Mouse (Mus musculus): ENCODE results near the gene Cd38. TPM values are rescaled to one million over a fixed set of nuclear protein-coding genes. Genes with fewer than 3 reads are reported as not detected.

Cd38 gene
- polyA plus RNA-seq (2014; fragmentation: Illumina TruSeq; extraction: RNeasy Lipid Tissue Mini Kit (QIAGEN cat#74804); ENCODE audit: low read depth, low replicate concordance): 10.3 TPM

GRCm38 (mm10) chr5:43868253-43868652 is at the start of gene Cd38:
Gene Cd38 (plus strand): TSS chr5:43868553.

GRCm38 (mm10) chr5:43818695-43819094 is 49.7 kb upstream of the Cd38 start, which contains the start of gene Bst1:
Gene Bst1 (plus strand): TSS chr5:43818885.

GRCm38 (mm10) chr5:43821538-43821937 is 46.8 kb upstream of the Cd38 start, which contains the start of gene Fbxl5:
Gene Fbxl5 (minus strand): TSS chr5:43821638.

GRCm38 (mm10) chr5:43912844-43913243 is 44.5 kb downstream of the Cd38 start, which contains the start of gene Gm7879:
Gene Gm7879 (plus strand): TSS chr5:43913144.

Other genes with a start within 250 kb of the Cd38 start
- 9.4 TPM for gene Cc2d2a, start 206.2 kb upstream of the Cd38 start, polyA plus RNA-seq (2014; fragmentation: Illumina TruSeq; extraction: RNeasy Lipid Tissue Mini Kit (QIAGEN cat#74804); ENCODE audit: low read depth, low replicate concordance)
- gene Bst1, start 49.7 kb upstream of the Cd38 start, polyA plus RNA-seq (2014; fragmentation: Illumina TruSeq; extraction: RNeasy Lipid Tissue Mini Kit (QIAGEN cat#74804); ENCODE audit: low read depth, low replicate concordance): 2.2 TPM
- gene Fbxl5, start 46.9 kb upstream of the Cd38 start, polyA plus RNA-seq (2014; fragmentation: Illumina TruSeq; extraction: RNeasy Lipid Tissue Mini Kit (QIAGEN cat#74804); ENCODE audit: low read depth, low replicate concordance): 43.9 TPM
- not detected for gene Gm7879, start 44.6 kb downstream of the Cd38 start, polyA plus RNA-seq (2014; fragmentation: Illumina TruSeq; extraction: RNeasy Lipid Tissue Mini Kit (QIAGEN cat#74804); ENCODE audit: low read depth, low replicate concordance)
- not detected for gene Fgfbp1, start 113.2 kb downstream of the Cd38 start, polyA plus RNA-seq (2014; fragmentation: Illumina TruSeq; extraction: RNeasy Lipid Tissue Mini Kit (QIAGEN cat#74804); ENCODE audit: low read depth, low replicate concordance)
- 0.89 TPM for gene Prom1, start 233.5 kb downstream of the Cd38 start, polyA plus RNA-seq (2014; fragmentation: Illumina TruSeq; extraction: RNeasy Lipid Tissue Mini Kit (QIAGEN cat#74804); ENCODE audit: low read depth, low replicate concordance)